Mouse (Mus musculus) spleen, adult 2 months (tissue): ENCODE measurements around the gene Zbtb20. TPM values are rescaled to one million over a fixed set of nuclear protein-coding genes. Genes with fewer than 3 reads are reported as not detected.

Experiments used
- DNase-seq, 2 experiments: peaks; one replicate each; pipeline versions ENCODE4 v3.0.0 to v3.0.0-alpha.2; 2012 to 2021; ENCODE audit warnings: low spot score in 2 of 2, low read depth in 1 of 2
- H3K27ac ChIP-seq: fragments of 200-500 bp; 2 replicates; pipeline ENCODE4 v1.5.1; 2012; ENCODE audit warnings: low read length, inconsistent platforms; ENCODE audit not compliant: insufficient read depth
- H3K27me3 ChIP-seq: fragments of 200-500 bp; 2 replicates; pipeline ENCODE4 v1.6.1; 2012; ENCODE audit warnings: mild to moderate bottlenecking, moderate library complexity, low read length, inconsistent platforms; ENCODE audit not compliant: control insufficient read depth, insufficient read depth
- H3K36me3 ChIP-seq: fragments of 200-500 bp; 2 replicates; pipeline ENCODE4 v1.6.1; 2012; ENCODE audit warnings: mild to moderate bottlenecking, low read length, inconsistent platforms; ENCODE audit not compliant: control insufficient read depth, insufficient read depth
- H3K4me1 ChIP-seq: fragments of 200-500 bp; 2 replicates; pipeline ENCODE4 v1.6.1; 2011; ENCODE audit warnings: inconsistent platforms; ENCODE audit not compliant: control insufficient read depth, insufficient read depth, insufficient read length
- H3K4me3 ChIP-seq: fragments of 200-500 bp; 2 replicates; pipeline ENCODE4 v1.5.1; 2011; ENCODE audit warnings: mild to moderate bottlenecking, inconsistent platforms; ENCODE audit not compliant: insufficient read depth, insufficient read length; ENCODE audit errors: extremely low read depth
- CTCF ChIP-seq: fragments of 200-500 bp; IDR thresholded peaks from 2 replicates; pipeline ENCODE4 v1.5.1; 2011; ENCODE audit warnings: mild to moderate bottlenecking, inconsistent platforms; ENCODE audit not compliant: insufficient read depth, insufficient read length, insufficient replicate concordance; ENCODE audit errors: extremely low read depth
- POLR2A ChIP-seq: fragments of 200-500 bp; IDR thresholded peaks from 2 replicates; pipeline ENCODE4 v1.6.1; 2011; ENCODE audit warnings: low read depth, low read length, inconsistent platforms
- WGBS: fragments of 180-500 bp; shearing (Covaris S2); methylation state at CpG from one replicate; pipeline ENCODE4 v1.1.7; 2018; 5-methylcytosine and 5-hydroxymethylcytosine counted together
- polyA plus RNA-seq: library from polyadenylated mRNA; depleted of rRNA; stranded (reverse); fragments of >200 nt; gene quantifications from 2 replicates; pipeline ENCODE4 v1.2.3, GENCODE M21; 2012

Zbtb20 gene
- polyA plus RNA-seq, 1 experiment, result 8.6 TPM

DNA sequence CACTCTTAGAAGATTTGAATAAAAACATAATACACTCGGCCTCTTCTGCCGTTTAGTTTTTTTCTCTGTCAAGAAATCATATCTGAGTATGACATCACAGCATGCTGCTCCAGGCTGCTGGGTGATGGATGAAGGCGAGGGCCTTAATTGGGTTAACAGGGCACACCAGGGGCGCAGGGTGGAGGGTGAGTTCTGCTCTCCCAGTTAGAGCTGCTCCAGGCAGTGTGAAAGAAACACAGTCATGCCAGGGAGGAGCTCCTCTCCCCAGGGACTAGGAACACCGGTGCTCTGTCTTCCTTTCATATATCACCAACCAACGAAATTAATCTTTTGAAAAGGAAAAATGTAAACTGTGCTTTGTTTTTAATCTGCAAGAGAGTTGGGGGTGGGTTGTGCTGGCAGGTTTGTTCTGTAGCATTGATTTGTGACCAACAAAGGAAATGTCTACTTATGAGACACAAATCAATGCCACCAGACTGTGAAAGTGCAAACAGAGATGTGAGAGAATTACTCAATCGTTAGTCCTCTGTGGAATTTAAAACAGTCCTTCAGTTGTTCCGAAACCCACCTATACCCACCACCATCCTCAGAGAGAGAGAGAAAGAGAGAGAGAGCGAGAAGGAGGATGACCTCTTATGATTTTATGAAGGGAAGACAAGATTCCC, 673.9 kb downstream of the Zbtb20 start:
- no peaks in the 10 kb centered on the region for H3K27me3 ChIP-seq
- 70% methylated on average over 9 of the region's 9 CpGs for WGBS
- no peaks in the 10 kb centered on the region for H3K36me3 ChIP-seq
- TF ChIP-seq CTCF (no peak), POLR2A (no peak)
- no peak overlapping the region for H3K4me3 ChIP-seq
- H3K27ac ChIP-seq, result no peak overlapping the region
- DNase-seq, result no peak
- H3K4me1 ChIP-seq, result no peaks in the 10 kb centered on the region

DNA sequence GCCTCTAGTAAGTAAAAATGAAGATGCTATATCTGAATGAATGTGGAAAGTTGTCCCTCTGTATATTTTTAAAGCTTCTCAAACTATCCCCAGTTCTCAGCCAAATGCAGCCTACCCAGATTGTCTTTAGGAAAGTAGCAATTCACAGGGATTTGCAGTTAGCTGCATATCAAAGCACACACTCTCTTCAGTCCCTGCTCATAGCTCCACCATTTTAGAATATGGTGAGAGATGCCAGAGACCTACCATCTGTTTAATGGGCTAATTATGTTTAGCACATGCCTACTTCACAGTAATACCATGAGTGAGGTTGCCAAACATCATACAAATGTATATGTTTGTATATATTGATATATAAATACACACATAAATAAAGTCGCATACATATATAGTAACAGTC, 676.8 kb downstream of the Zbtb20 start:
- TF ChIP-seq CTCF, result no peak
- TF ChIP-seq POLR2A, result no peak

DNA sequence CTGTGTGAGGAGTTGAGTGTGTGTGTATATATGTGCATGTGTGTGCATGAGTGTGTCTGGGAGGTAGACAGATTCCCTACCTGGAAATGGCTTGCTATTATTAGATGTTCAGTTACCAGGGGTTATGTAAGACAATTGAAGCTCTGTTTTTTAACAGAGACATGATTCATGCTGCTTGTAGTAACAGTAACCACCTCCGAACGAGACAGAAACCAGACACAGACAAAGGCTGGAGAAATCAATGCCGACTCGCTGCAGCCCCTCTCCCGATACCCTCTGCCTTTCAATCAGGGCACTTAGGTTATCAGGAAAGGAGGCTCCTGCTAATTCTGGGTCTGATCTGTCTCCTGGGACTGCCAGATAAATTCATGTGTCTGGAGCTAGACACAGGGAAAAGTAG, 681.7 kb downstream of the Zbtb20 start:
- no peak overlapping the region for H3K4me3 ChIP-seq
- 90% methylated on average over 5 of the region's 5 CpGs for WGBS
- DNase-seq, result no peak
- no peaks in the 10 kb centered on the region for H3K4me1 ChIP-seq
- TF ChIP-seq POLR2A, result no peak
- TF ChIP-seq CTCF, result no peak
- no peaks in the 10 kb centered on the region for H3K27me3 ChIP-seq
- no peaks in the 10 kb centered on the region for H3K36me3 ChIP-seq
- H3K27ac ChIP-seq, result no peak overlapping the region

More for the DNA sequence above, 676.8 kb downstream of the Zbtb20 start:
- no peak for DNase-seq
- no peaks in the 10 kb centered on the region for H3K36me3 ChIP-seq
- no peaks in the 10 kb centered on the region for H3K4me1 ChIP-seq
- WGBS, result 95% methylated on average over 1 of the region's 1 CpGs
- H3K27me3 ChIP-seq, result no peaks in the 10 kb centered on the region
- no peak overlapping the region for H3K27ac ChIP-seq
- H3K4me3 ChIP-seq, result no peak overlapping the region

DNA sequence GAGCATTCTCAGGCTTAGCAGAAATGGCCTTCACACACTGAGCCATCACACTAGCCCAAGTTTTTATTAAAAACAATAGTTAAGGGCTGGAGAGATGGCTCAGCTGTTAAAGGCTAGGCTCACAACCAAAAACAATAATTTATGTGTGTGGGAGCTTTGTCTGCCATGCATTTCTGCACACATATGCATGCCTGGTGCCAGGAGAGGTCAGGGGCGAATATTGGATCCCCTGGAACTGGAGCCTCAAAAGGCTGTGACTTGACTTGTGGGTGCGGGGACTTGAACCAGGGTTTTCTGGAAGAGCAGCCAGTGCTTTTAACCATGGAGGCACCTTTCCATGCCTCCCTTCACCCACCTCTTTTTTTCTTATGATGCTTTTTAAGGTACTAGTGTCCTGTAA, 685.6 kb downstream of the Zbtb20 start:
- 92% methylated on average over 2 of the region's 2 CpGs for WGBS
- TF ChIP-seq CTCF (no peak), POLR2A (no peak)
- no peak overlapping the region for H3K27ac ChIP-seq
- no peak for DNase-seq
- H3K27me3 ChIP-seq, result no peaks in the 10 kb centered on the region
- no peaks in the 10 kb centered on the region for H3K4me1 ChIP-seq
- H3K4me3 ChIP-seq, result no peak overlapping the region
- H3K36me3 ChIP-seq, result no peaks in the 10 kb centered on the region

DNA sequence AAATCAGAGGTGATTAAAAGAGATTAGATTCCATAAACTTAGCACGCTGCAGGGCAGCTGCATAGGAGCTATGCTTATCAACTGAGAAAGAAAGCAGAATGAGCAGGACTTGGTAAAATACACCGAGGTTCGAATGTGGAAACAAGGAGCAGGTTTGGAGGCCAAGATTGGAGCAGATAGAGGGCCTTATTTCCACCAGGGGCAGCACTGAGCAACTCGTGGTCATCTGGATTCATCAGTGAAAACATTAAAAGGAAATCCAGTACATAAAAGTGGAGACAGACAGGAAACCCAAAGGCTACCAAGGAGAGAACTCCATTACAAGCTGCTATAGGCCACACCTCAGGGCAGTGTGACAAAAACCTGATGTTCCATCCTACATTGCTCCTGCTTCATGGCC, 686.3 kb downstream of the Zbtb20 start:
- TF ChIP-seq CTCF, result no peak; the same call in 1 of the 2 replicates
- no peak for TF ChIP-seq POLR2A
- H3K4me3 ChIP-seq, result no peak overlapping the region
- no peak overlapping the region for H3K27ac ChIP-seq
- no peaks in the 10 kb centered on the region for H3K36me3 ChIP-seq
- H3K27me3 ChIP-seq, result no peaks in the 10 kb centered on the region
- 82% methylated on average over 4 of the region's 4 CpGs for WGBS
- DNase-seq, result no peak
- H3K4me1 ChIP-seq, result no peaks in the 10 kb centered on the region

DNA sequence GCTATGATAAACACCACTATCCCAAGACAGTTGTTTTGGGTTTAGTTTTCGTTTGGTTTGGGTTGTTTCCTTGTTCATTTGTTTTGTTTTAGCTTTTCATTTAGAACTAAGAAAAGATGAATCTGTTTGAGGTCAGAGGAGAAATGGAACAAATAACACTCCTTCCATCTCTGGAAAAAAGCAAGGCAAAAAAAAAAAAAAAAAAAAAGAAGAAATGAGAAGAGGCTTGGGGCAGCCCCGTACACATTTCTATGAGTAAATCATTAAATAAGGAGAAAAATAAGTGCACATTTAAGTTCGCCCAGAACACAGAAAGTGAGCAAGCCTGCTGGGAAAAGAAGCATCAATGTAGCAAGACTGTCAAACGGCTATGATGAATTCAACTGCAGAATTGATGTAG, 690.2 kb downstream of the Zbtb20 start:
- Histone ChIP-seq H3K4me3 (no peak overlapping the region), H3K36me3 (no peaks in the 10 kb centered on the region; the same call in 1 of the 2 replicates), H3K27ac (no peak overlapping the region), H3K4me1 (no peaks in the 10 kb centered on the region), H3K27me3 (no peaks in the 10 kb centered on the region)
- TF ChIP-seq POLR2A (no peak), CTCF (no peak)
- DNase-seq, result no peak
- 80% methylated on average over 4 of the region's 4 CpGs for WGBS

DNA sequence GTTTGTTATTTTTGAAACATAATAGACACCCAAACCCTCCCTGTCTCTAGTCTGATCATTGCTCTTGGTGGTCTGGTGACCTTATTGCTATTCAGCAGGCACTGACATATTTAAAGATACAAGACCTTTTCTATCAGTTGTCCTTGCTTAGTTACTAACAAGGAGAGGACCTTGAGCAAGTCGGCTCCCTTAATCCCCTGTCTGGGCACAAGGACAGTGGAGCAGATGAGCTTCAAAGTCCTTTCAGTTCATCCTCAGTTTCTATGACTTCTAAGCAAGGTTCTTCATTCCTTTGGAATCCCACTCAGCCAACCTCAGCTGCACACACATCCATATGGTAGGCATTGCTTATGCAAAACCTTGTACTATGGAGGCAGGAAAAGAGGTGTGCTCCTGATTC, 690.8 kb downstream of the Zbtb20 start:
- H3K27me3 ChIP-seq, result no peaks in the 10 kb centered on the region
- WGBS, result 94% methylated on average over 1 of the region's 1 CpGs

More for the DNA sequence above, 690.8 kb downstream of the Zbtb20 start:
- Histone ChIP-seq H3K4me3 (no peak overlapping the region), H3K4me1 (no peaks in the 10 kb centered on the region), H3K27ac (no peak overlapping the region), H3K36me3 (no peaks in the 10 kb centered on the region; the same call in 1 of the 2 replicates)
- no peak for DNase-seq
- TF ChIP-seq POLR2A, result no peak
- no peak for TF ChIP-seq CTCF
